Mouse (Mus musculus) ES-CJ7 (cell line): Measurements from ENCODE around the gene Cat.

Experiments
- DNase-seq: peaks from one replicate; pipeline ENCODE4 v3.0.0; 2011; ENCODE audit warnings: low read depth, low spot score

Gene Cat

GRCm38 (mm10) chr2:103477456-103477855 is 7.5 kb downstream of the Cat start:
- no peak for DNase-seq

DNA sequence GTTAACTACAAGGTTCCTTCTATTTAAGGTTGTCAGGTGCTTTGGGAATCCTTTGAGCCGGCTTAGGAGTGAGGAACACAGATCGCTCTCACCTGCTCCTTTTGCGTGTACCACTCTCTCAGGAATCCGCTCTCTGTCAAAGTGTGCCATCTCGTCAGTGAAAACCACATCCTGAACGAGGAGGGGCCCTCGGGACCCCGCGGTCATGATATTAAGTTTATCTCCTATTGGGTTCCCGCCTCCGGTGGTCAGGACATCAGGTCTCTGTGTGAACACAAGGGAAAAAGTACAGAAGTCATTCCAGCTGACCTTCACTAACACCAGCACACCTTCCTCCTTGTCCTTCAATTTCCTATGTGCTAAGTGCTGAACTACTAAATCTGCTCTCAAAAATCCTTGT is 8.3 kb downstream of the Cat start:
- DNase-seq, result no peak

GRCm38 (mm10) chr2:103476180-103476579 is 8.8 kb downstream of the Cat start:
- no peak for DNase-seq

DNA sequence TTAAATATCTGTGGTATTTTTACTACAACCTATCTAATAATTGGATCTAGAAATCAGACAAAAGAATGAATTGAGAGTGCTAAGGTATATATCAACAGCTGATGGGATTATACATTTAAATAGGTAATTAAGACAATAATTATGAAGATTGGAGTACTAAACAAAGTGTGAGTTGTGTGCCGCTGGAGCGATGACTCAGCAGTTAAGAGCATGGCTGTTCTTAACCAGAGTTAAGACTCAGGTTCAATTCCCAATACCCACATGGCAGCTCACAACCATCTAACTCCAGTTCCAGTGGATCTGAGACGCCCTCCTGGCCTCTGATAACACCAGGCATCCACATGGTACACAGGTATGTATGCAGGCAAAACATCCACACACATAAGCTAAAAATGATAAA is 11.6 kb downstream of the Cat start:
- no peak for DNase-seq

GRCm38 (mm10) chr2:103466984-103467588 is 17.9 kb downstream of the Cat start:
- no peak for DNase-seq

- no peak for DNase-seq
These were observed 18.7 kb downstream of the Cat start for GRCm38 (mm10) chr2:103466272-103466671.

- no peak for DNase-seq
These were observed 19.5 kb downstream of the Cat start for GRCm38 (mm10) chr2:103465429-103465828.

- no peak for DNase-seq
These were observed 20.4 kb downstream of the Cat start for GRCm38 (mm10) chr2:103464524-103464923.

DNA sequence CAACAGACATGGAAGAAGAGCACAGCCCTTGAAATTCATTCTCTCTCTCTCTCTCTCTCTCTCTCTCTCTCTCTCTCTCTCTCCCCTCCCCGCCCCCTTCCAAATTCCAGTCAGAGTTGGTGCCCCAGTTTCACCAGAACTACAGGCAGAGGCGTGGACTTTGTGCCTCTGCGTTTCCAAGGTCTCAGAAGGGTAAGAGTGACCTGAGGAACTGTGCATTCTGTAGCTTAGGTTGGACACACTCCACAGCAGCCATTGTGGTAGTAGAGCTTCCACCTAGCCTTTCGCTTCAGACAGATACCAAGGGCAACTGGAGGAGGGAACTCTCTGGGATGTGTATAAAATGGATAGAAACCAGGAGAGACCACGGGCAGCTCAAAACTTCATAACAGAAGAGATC is 22.2 kb downstream of the Cat start:
- DNase-seq, result no peak

- no peak for DNase-seq
These were observed 23.2 kb downstream of the Cat start for GRCm38 (mm10) chr2:103461743-103462142.

GRCm38 (mm10) chr2:103461210-103461609 is 23.8 kb downstream of the Cat start:
- no peak for DNase-seq

GRCm38 (mm10) chr2:103459069-103459468 is 25.9 kb downstream of the Cat start:
- DNase-seq, result no peak

DNA sequence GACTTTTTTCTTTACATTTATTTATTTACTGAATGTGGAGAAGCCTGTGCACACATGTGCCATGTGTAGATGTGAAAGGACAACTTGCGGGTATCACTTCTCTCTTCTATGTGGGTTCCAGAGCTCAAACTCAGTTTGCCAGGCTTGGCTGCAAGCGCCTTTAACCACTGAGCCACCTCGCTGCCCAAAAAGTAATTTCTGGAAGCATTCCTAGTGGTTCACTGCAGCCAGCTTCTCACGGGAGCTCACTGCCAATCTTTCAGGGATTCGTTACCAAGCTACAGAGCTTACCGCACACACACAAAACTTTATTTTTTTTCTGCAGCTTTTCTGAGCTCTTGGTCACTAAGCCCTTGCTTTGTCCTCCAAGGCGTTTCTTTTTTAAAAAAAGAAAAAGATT is 27.3 kb downstream of the Cat start:
- DNase-seq, result no peak

GRCm38 (mm10) chr2:103457048-103457447 is 27.9 kb downstream of the Cat start:
- no peak for DNase-seq

- DNase-seq, result peak; percentile 71
These were observed 28.3 kb downstream of the Cat start for GRCm38 (mm10) chr2:103456646-103457045.

DNA sequence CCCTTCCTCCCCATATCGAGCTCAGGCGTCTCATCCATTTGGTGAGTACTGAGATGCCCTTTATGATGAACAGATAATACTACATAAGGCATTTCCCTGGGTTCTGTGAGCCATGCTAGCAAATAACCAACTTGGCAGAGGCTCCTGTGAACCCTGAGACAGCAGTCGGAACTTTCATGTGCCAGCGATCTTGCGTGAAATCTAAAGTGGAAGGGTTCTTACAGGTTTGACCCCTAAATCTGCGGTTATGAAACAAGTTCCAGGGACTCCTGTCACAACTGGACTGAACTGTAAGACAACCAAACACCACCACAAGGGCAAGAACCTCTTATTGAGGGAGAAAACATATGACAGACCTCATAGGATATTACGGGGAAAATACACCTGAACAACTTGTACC is 29.2 kb downstream of the Cat start:
- DNase-seq, result no peak

- no peak for DNase-seq
These were observed 32.4 kb downstream of the Cat start for GRCm38 (mm10) chr2:103452550-103452949.

DNA sequence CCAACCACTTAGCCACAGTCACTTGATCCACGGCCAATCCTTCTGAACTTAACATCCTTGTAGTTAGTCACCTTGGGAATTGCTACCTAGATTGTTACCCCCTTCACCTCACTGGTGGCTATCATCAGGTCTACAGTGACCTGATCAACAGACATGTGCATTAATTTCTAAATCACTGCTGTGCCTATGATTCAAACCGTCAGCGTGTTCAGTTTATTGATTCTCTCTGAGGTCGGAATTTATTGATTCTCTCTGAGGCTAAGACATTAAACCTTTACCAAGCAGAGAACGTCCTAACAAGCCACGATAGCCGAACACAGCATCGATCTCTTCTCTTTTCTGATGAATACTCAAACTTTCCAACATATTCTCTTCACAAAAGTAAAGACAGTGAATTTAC is 34.7 kb downstream of the Cat start:
- DNase-seq, result no peak

- DNase-seq, result no peak
These were observed 35.1 kb downstream of the Cat start for GRCm38 (mm10) chr2:103449813-103450212.

DNA sequence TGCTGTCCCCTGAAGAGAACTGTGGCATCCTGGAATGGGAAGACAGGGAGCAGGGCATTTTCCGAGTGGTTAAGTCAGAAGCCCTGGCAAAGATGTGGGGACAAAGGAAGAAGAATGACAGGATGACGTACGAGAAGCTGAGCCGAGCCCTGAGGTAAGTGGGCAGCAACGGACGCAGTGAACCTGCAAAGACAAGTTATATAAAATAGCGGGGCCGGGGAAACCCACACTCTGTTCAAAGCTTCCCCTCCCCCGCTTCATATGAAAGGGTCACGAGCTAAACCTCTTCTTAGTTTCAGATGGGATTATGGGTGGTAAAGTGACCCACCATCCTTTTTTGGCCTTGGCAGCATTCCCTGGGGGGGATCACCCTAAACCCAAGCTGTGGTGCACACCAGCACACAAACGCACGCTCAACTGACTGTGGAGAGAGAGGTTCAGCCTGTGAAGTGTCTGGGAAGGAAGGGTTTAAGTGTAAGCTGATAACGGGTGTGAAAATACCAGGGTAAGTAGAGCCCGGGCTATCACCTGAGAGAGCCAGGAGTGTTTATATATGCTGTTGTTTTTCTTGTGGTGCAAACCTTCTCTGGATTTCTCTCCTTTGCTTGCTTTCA is 35.9 kb downstream of the Cat start:
- no peak for DNase-seq

DNA sequence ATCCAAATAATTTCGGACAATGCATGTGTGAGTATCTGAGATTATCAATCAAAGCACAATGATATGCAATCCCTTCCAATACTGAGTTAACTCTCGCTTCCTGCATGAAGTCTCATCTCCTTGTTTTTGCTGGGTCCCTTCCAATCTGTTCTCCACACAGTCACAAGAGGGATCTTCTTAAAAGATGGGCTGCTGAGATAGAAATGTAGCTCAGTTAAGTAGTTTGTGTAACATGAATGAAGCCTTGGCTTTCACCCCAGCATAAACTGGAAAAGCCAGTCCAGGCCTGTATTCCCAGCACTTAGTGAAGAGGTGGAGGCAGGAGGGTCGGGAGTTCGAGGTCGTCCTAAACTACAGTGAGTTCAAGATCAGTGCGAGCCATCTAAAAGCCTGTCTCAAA is 38.6 kb downstream of the Cat start:
- DNase-seq, result no peak

GRCm38 (mm10) chr2:103445776-103446175 is 39.2 kb downstream of the Cat start:
- peak; percentile 72 for DNase-seq

DNA sequence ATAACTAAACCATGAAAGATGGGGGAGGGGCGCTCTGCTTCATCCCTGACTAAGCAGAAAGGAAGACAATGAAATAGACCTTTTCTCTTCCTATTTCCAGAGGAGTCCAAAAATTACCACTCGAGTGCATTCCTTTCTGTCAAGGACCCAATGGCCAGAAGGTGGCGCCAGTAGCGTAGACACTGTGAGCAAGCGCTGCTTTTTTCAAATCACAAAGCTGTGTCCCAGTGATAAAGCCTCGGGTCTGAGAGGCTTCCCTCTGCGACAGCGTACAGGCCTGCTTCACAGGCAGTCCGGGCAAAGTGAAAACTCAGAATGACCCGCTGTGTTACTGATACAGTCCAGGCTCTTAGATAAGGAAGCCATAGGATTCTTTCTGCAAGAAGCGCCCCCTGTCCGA is 45.2 kb downstream of the Cat start:
- DNase-seq, result peak; percentile 86
